Mouse (Mus musculus) 3T3-L1 (cell line): ENCODE data around the gene Gm10778.

Experiments
- DNase-seq: peaks from one replicate; pipeline ENCODE4 v3.0.0-alpha.2; 2015; ENCODE audit warnings: low read depth, low spot score

Gene Gm10778

GRCm38 (mm10) chr10:81648803-81649775 is at the start of gene Gm10778:
Gm10778 (plus strand) TSS chr10:81649059.
- DNase-seq: peak; percentile 93

GRCm38 (mm10) chr10:81599630-81600029 is 49.2 kb upstream of the Gm10778 start:
- DNase-seq: no peak

GRCm38 (mm10) chr10:81600096-81600495 is 48.8 kb upstream of the Gm10778 start:
- no peak for DNase-seq

- DNase-seq: peak; percentile 78
Observed at GRCm38 (mm10) chr10:81600738-81601203, 48.1 kb upstream of the Gm10778 start, which contains the start of gene Tle6. Tle6 (minus strand) TSS chr10:81601073.

GRCm38 (mm10) chr10:81601396-81601905 is 47.4 kb upstream of the Gm10778 start:
- no peak for DNase-seq

DNA sequence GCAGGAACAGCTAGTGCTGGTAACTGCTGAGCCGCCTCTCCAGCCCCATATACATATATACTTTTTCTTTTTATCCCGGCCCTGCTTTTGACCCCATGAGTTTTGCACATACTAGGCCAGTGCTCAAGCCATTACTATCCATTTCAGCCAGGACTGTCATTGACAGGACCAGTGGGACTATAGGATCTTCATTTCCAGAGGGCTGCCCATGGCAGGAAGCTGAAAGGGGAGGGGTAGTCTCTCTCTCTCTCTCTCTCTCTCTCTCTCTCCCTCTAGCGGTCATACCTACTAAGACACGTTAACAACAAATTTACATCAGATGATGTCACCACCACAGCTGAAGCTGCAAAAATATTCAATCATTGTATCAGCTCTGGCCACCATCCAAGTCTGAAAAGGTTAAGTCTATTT is 46.1 kb upstream of the Gm10778 start:
- DNase-seq: peak; percentile 78

DNA sequence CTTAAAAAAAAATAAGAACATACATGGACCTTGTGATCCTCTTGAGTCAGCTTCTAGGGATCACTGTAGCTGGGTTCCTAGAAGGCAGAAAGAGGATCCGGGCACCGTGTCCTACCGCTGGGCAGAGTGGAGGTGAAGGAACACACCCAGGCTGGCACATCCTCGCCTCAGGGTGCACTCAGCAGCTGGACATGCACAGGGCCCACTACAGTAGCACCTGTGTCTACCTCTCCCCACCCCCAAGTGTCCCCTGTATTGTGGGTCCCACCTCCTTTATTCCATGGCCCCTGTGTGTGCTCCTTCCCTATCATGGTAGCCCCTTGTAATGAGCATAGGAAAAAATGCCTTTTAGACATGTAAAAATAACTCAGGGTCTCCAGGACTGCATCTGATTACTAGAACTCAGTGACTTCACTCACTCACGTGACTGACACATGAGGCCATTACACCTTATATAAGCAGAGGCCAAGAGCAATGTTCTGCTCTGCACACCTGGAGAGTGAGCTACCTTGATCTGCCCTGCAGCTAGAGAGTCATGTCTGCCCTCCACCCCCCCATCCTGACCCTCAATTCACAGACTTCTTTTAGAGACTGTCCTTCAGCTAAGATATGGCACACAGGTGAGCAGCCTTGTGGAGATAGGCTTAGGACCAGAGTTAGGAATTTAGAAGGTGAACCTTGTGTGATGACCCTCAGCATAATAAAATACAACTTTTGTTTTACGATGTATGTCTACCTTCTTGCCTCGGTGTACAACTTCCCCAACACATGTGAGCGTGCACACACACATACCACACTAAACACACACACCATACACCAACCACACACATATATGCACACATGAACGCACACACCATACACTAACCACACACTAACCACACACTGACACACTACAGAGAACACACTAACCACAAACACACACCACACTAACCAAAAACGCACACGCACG is 44.6 kb upstream of the Gm10778 start:
- DNase-seq: no peak

DNA sequence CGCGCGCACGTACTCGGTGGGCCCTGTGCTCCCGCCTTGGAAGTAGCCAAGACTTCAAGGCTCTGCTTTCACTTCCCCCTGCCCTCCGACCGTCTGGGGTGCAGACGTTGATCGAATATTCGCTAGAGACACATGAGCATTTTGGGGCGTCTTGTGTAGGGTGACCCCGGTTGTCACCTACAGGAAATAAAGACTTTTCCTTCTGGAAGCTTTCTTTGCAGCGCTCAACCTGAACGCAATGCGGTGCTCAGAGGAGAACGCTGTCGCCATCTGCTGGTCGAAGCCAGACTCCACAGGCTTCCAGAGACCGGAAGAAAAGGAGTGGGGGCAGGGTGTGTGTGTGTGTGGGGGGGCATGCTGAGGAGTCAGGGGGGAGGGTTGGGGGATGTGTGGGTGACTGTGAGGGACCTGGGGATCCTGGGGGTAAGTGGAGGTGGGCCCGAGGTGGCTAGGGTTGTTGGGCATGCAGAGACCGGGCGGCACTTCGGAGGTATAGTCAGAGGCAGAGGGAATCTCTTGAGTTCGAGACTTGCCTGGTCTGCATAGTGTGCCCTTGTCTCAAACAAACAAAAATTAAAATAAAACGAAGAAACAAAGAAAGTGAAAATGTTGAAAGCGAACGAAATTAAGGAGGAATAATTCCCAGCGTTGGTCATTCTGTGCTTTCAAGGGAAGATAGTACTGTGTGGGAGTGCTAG is 43.7 kb upstream of the Gm10778 start:
- DNase-seq: peak; percentile 91

- no peak for DNase-seq
Observed at GRCm38 (mm10) chr10:81605666-81605973, 43.2 kb upstream of the Gm10778 start.

DNA sequence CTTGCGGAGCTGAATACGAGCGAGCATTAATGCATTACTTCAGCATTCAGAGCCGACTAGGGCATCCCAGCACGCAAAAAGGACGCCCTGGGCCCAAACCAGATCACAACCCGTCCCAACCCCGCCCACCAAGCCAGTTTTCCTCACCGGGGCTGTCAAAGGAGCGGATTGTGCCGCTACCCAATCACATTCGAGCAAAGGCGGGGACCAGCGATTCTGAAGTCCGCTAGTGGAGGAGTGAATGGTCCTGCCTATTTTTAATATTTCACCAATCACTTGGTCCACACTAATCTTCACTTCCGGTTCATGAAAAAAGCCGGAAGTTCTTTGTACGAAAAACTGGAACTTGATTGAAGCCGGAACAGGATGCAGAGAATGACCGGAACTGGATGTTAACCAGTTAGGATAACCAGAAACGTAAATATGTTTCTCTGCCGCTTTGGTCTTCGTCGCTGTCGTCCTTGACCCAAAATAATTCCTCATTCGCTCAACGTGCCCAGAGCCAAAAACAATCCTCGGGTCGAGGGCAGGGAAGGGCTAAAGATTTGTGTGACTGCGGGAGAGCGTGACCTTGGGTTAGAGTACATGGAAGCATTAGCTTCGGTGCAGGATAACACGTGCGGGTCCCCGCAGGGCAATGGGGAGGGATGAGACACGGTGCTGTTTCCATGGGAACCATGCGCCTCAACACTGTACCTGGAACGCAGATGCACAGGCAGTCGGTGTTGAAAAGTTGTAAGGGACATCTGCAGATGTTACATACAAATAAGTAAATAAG is 42.7 kb upstream of the Gm10778 start, which contains the start of gene BC025920:
Gene BC025920, plus strand, starts transcription at position 297 of the 778 bp plus-strand sequence.
- DNase-seq: peak; percentile 99

- DNase-seq: no peak
Observed at GRCm38 (mm10) chr10:81608308-81608707, 40.6 kb upstream of the Gm10778 start.

DNA sequence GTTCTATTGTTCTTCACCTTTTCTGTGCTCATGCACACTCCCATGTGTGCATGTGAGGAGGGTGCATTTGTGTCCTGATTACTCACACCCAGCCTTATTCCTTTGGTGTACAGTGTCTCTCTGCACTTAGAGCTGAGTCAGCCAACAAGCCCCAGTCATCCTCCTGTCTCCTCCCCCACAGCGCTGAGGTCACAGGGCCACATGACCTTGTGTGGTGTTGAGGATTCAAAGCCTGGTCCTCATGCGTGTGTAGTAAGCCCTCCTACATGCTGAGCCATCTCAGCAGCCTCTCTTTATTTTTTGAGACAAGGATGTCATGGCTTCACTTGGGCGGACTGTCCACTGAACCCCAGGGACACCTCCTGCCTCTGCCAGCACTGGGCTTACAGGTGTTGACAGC is 36.1 kb upstream of the Gm10778 start:
- peak; percentile 51 for DNase-seq

- no peak for DNase-seq
Observed at GRCm38 (mm10) chr10:81615486-81615885, 33.4 kb upstream of the Gm10778 start.

GRCm38 (mm10) chr10:81619976-81620375 is 28.9 kb upstream of the Gm10778 start:
- DNase-seq: no peak

- no peak for DNase-seq
Observed at GRCm38 (mm10) chr10:81620786-81621185, 28.1 kb upstream of the Gm10778 start.

DNA sequence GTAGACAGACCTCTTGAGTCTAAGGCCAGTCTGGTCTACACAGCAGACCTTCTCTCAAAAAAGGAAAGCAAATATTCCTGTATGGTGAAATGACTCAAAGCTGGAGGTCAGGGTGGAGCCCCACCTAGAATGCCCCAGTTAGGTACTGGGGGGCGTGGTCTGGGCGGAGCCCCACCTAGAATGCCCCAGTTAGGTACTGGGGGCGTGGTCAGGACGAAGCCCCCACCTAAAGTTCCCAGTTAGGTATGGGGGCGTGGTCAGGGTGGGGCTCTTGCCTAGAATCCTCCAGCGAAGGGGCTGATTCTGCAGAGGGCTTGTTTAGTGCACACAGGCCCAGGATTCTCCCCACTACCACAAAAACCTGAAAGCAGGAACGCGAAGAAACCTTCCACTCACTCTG is 25.4 kb upstream of the Gm10778 start:
- no peak for DNase-seq

GRCm38 (mm10) chr10:81626101-81626993 is 22.5 kb upstream of the Gm10778 start:
- DNase-seq: peak; percentile 32

GRCm38 (mm10) chr10:81626994-81627835 is 21.6 kb upstream of the Gm10778 start, which contains the start of gene Sirt6:
Sirt6 (minus strand) TSS chr10:81627797.
- DNase-seq: peak; percentile 97
